Mouse (Mus musculus) testis, adult 2 months (tissue): ENCODE measurements at regions not wholly inside any gene's neighbourhood (a gene's known extent, or its start where the extent isn't known, plus 50 kb on each side); places are given as distances from the start of the nearest gene placed in this dataset.
A peak's percentile ranks its signal among the peaks of the same experiment; 100 is the strongest.

Experiments used
- H3K27ac ChIP-seq: fragments of 200-500 bp; 2 replicates; pipeline ENCODE4 v1.5.1; 2012; ENCODE audit warnings: low read depth, low read length; ENCODE audit not compliant: control insufficient read depth, insufficient read depth
- H3K27me3 ChIP-seq: fragments of 200-500 bp; 2 replicates; pipeline ENCODE4 v1.6.1; 2012; ENCODE audit warnings: mild to moderate bottlenecking, low read length, moderate library complexity; ENCODE audit not compliant: control insufficient read depth, insufficient read depth
- H3K36me3 ChIP-seq: fragments of 200-500 bp; 2 replicates; pipeline ENCODE4 v1.6.1; 2012; ENCODE audit warnings: mild to moderate bottlenecking, low read length; ENCODE audit not compliant: control insufficient read depth, insufficient read depth
- H3K4me1 ChIP-seq: fragments of 200-500 bp; 2 replicates; pipeline ENCODE4 v1.6.1; 2012; ENCODE audit warnings: low read length; ENCODE audit not compliant: control insufficient read depth, insufficient read depth
- H3K4me3 ChIP-seq: fragments of 200-500 bp; 2 replicates; pipeline ENCODE4 v1.5.1; 2012; ENCODE audit warnings: low read depth, mild to moderate bottlenecking, low read length, moderate library complexity, mixed read lengths; ENCODE audit not compliant: control insufficient read depth
- CTCF ChIP-seq: fragments of 200-500 bp; IDR thresholded peaks from 2 replicates; pipeline ENCODE4 v1.5.1; 2012; ENCODE audit warnings: low read depth, mild to moderate bottlenecking, inconsistent platforms, low read length, moderate library complexity; ENCODE audit not compliant: control insufficient read depth, insufficient read depth, insufficient replicate concordance
- POLR2A ChIP-seq: fragments of 200-500 bp; IDR thresholded peaks from 2 replicates; pipeline ENCODE4 v1.6.1; 2012; ENCODE audit warnings: low read depth, mild to moderate bottlenecking, inconsistent platforms, low read length, moderate library complexity; ENCODE audit not compliant: control insufficient read depth

DNA sequence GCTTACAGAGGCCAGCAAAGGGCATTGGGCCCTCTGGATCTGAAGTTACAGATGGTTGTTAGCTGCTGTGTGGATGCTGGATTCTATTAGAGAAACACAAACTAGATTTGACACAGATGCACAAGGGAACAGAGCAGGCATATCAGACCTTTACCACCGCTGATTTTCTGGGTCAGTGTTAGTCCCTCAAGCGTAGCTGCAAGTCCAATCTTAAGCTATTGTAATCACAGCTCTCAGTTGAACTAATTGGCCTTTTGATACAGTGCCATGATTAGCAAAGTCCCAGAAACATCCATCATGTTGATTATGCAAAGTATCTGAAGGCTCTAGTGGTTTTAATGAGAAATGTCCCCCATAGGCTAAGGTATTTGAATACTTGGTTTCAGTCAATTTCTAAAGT lies 54.2 kb upstream of the Plppr5 start:
- Histone ChIP-seq H3K4me1 (no peaks in the 10 kb centered on the region), H3K27me3 (no peaks in the 10 kb centered on the region), H3K36me3 (no peaks in the 10 kb centered on the region), H3K4me3 (no peak overlapping the region), H3K27ac (no peak overlapping the region)
- TF ChIP-seq CTCF, result no peak
- TF ChIP-seq POLR2A, result no peak

DNA sequence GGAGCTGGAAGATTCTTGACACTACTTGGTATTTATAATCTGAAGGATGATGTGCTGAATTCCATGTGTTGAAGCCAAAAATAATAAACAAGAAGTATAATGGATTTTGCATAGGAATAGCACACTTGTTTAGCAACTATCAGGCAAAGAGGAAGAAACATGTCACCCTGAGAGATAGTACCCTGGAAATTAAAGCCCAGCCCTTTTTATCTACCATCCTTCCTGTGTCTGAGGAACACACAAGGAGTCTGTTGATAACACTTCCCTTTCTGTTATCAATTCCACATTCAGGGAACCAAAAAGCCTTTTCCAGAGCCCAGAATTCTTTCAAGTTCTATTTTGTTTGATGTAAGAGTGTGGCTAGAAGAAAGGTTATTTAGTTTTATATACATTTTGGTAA lies 66.5 kb upstream of the Plppr5 start:
- no peak for TF ChIP-seq CTCF
- H3K36me3 ChIP-seq, result no peaks in the 10 kb centered on the region
- H3K27ac ChIP-seq, result no peak overlapping the region
- H3K27me3 ChIP-seq, result no peaks in the 10 kb centered on the region
- no peaks in the 10 kb centered on the region for H3K4me1 ChIP-seq
- H3K4me3 ChIP-seq, result no peak overlapping the region

DNA sequence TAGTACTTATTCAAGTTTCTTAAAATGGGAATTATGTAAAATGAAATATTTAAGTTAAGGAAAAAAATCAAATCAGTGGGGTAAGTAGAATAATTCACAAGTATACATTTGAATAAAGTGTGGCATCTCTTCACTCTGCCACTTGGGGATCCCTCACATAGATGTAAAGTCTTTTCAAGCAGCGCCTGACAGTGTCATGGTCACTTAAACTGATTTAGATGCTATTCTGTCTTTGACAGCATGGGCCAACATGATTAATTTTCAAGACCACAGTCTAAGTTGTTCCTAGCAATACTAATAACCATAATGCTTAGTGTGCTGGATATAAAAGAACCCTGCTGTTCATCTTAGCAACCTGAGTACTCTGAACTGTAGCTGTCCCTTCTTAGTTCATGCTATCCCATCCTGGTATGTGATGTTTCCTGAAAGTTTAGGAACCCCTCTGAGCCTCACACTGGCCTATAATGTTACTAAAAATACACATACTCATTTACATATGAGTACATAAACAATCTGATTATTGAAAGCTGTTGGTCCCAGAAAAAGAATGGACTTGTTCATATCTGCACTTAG lies 68.4 kb upstream of the Plppr5 start:
- no peak overlapping the region for H3K27ac ChIP-seq
- no peaks in the 10 kb centered on the region for H3K4me1 ChIP-seq
- no peaks in the 10 kb centered on the region for H3K27me3 ChIP-seq
- no peak for TF ChIP-seq POLR2A
- no peak for TF ChIP-seq CTCF
- H3K4me3 ChIP-seq, result no peak overlapping the region
- H3K36me3 ChIP-seq, result no peaks in the 10 kb centered on the region

DNA sequence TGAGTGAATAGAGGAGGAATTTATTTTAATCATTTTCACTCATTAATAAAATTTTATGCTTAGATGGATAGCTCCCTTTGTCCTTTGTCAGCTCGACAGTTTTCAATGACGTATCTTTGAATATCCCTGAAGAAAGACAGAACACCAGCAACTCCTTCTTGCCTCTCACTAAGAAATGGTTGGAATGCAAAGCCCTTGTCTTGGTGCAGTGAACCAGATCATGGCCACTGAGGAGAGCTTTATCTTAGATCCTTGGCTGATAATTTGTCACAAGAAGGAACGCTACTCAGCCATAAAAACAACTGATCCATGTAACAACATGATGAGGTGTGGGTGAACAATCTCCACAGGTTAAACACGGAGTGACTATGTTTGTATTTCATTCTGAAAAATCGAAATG lies 73.5 kb upstream of the Plppr5 start:
- no peak for TF ChIP-seq CTCF
- no peak for TF ChIP-seq POLR2A
- H3K4me3 ChIP-seq, result no peak overlapping the region
- no peaks in the 10 kb centered on the region for H3K27me3 ChIP-seq
- H3K36me3 ChIP-seq, result no peaks in the 10 kb centered on the region
- no peaks in the 10 kb centered on the region for H3K4me1 ChIP-seq
- H3K27ac ChIP-seq, result no peak overlapping the region

DNA sequence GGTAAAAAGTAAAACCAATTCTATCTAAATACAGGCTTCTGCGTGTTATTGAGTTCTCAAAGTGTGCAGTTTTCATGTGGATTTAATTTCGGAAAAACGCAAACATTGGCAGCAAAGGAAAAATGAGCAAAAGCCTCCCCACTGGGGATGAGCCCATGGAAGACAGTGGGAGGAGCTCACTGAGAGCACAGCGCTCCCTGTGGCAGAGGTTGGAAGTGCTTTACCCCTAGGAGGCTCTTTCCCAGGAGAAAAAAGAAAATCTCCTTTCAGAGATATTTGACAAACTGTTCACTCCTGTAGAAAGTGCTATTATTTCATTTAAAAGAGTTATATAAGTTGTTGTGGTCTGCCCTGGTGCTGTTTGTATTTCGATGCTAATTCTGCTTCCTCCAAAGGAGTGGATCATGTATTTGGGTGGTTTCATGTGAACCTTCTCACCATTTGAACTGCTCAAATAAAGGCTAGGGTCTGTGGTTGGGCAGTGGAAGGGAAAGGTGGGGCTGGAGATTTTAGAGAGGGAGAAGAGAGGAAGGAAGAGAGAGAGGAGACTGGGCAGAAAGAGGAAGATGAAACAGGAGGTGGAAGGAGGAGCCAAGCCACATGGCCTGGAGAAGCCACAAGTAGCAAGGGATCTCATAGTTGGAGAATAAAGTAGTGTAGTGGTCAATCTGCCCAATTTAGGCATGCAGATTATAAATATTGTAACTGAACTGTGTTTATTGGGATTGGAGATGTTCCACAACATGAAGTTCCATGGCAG lies 76.3 kb upstream of the Plppr5 start:
- no peak overlapping the region for H3K4me3 ChIP-seq
- TF ChIP-seq POLR2A, result no peak
- TF ChIP-seq CTCF, result peak; percentile 58; the same call in 1 of the 2 replicates
- no peaks in the 10 kb centered on the region for H3K27me3 ChIP-seq
- H3K27ac ChIP-seq, result no peak overlapping the region
- no peaks in the 10 kb centered on the region for H3K36me3 ChIP-seq
- no peaks in the 10 kb centered on the region for H3K4me1 ChIP-seq

DNA sequence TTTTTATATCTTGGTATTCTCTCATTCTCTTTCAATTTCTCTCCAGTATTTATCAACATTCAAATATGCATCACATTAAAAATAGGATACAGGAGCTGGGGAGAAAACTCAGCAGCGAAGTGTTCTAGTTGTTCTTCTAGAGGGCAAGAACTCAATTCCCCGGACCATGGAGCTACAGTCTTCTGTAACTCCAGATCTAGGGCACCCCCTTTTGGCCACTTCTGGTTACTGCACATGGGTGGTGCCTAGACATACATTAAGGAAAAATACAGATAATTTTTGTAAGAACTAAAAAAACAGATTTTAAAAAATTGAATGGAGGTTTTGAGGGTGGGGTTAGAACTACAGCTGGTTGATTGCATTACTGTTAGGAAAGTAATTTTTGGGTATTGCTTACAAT lies 80.5 kb upstream of the Plppr5 start:
- TF ChIP-seq POLR2A (no peak), CTCF (0 out of 2 replicates have a peak, but pooled peaks have one; percentile 7)
- H3K4me3 ChIP-seq, result no peak overlapping the region

DNA sequence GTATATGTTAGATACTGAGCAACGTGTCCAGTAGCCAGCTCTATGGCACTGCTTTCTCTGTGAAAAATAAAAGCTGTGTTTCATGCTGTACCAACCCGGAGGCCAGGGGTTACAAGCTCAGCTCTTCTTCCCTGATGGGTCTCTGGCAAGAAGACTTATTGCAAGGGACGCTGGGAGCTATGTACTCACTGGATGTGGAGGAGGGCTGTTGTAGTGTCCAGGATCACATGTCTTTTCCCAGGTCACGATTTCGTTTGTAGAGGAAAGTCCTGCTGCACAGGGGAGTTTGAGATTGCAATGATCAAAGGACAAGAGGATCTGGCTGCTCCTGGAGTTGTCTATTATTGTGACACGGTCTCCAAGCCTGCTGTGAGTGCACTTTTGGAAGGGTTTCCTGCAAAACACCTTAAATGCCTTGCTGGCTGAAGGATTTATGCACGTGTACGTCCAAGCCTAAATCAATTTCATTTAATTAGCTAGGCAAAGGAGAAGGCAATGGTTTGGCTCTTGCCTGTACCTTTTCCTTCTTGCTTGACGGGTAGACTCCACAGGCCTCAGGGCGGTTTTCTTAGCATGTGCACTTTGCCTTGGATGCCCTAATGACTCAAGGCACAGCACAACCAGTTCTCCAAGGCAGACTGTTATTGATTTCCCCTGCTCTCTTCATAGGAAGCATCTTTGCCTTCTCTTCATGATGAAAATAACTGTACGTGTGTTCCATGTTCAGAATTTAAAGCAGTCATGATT lies 87.2 kb upstream of the Plppr5 start:
- Histone ChIP-seq H3K36me3 (no peaks in the 10 kb centered on the region), H3K4me1 (no peaks in the 10 kb centered on the region), H3K4me3 (no peak overlapping the region), H3K27ac (no peak overlapping the region), H3K27me3 (no peaks in the 10 kb centered on the region)
- no peak for TF ChIP-seq CTCF
- no peak for TF ChIP-seq POLR2A

More for the DNA sequence above, 80.5 kb upstream of the Plppr5 start:
- H3K4me1 ChIP-seq, result no peaks in the 10 kb centered on the region
- H3K27ac ChIP-seq, result no peak overlapping the region
- no peaks in the 10 kb centered on the region for H3K27me3 ChIP-seq
- H3K36me3 ChIP-seq, result no peaks in the 10 kb centered on the region

DNA sequence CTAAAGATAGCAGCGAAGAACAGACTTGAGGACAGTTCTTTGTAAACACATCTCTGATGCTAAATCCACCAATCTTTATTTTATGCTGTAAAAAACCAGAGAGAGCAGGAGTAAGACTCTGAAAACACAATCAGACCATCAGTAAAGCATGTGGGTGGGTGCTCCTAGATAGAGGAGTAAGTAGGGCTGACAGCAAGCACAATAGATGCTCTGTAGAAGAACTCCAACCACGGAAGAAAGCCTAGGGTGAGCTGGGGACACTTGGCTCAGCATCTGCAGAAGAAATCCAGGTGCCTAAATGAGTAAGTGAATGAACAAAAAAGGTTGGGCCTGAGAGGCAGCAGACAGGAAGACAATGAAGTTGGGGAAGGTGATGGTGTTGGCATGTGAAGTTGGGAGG lies 88.3 kb upstream of the Plppr5 start:
- Histone ChIP-seq H3K27ac (no peak overlapping the region), H3K4me1 (no peaks in the 10 kb centered on the region), H3K27me3 (no peaks in the 10 kb centered on the region), H3K36me3 (no peaks in the 10 kb centered on the region), H3K4me3 (no peak overlapping the region)
- TF ChIP-seq POLR2A, result no peak
- TF ChIP-seq CTCF, result no peak
